In the genomic region with DNA sequence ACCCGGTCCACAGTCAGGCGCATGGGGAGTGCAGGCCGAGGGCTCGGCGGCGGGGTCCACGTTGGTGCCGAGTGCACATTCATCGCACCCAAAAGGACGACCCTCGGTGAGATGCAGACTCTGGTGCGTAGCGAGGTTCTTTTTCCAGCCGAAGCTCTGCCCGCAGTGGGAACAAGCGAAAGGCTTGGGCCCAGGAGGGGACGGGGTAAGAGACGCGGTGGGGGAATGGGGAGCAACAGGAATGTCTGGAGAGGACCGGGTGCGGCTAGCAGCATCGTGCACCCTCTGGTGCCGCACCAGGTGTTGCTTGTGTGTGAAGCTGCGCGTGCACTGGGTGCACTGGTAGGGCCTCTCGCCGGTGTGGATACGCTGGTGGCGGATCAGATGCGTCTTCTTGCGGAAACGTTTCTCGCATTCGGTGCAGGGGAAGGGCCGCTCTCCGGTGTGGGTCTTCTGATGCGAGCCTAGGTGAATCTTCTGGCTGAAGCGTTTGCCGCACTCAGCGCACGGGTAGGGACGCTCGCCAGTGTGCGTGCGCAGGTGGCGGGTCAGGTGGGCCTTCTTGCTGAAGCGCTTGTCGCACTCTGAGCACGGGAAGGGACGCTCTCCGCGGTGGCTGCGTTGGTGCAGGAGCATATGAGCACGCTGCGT, we compare ENCODE assay signal across 11 mouse cellular contexts. TPM values are rescaled to one million over a fixed set of nuclear protein-coding genes. Genes with fewer than 3 reads are reported as not detected.
DNase-seq lines count a peak whose midpoint lies in the region; ATAC-seq and TF ChIP-seq lines count a peak whose summit lies in the region.
"Had no signal": no experiment of that assay in that cellular context is flagged by ENCODE, and none has a peak within 500 bp of the region (broad histone marks: within the 10 kb centered on the region; RNA-seq: fewer than 3 reads in every experiment).

No protein-coding gene starts in this region.

- H3K9ac ChIP-seq in heart, embryonic 11.5 days (ENCODE audit: low read depth, low read length) = no peak overlapping the region
- H3K9ac ChIP-seq in forebrain, embryonic 14.5 days (ENCODE audit: low read length) = 0 out of 2 replicates have a peak overlapping the region, but pooled peaks have one; percentile 17
- H3K9ac ChIP-seq: embryonic facial prominence, embryonic 15.5 days had no signal

- H3K36me3 ChIP-seq in heart, embryonic 11.5 days (ENCODE audit: control insufficient read depth, insufficient read depth, low read length) = peaks cover 22% of the 10 kb centered on the region
- H3K36me3 ChIP-seq in G1E (replicated peaks) = no peaks in the 10 kb centered on the region
- H3K36me3 ChIP-seq in forebrain, embryonic 14.5 days (ENCODE audit: control insufficient read depth, insufficient read depth, low read length) = peaks cover 39% of the 10 kb centered on the region
- H3K36me3 ChIP-seq in midbrain, embryonic 10.5 days = peaks cover 34% of the 10 kb centered on the region

- intact Hi-C loops in heart, postnatal 25 days (cut with DNase I) = no loop called here

- WGBS in heart, embryonic 11.5 days (ENCODE audit: insufficient replicate concordance) = 20% methylated on average over 55 of the region's 55 CpGs
- 25% methylated on average over 55 of the region's 55 CpGs for WGBS in forebrain, embryonic 14.5 days
- WGBS in midbrain, embryonic 10.5 days = 6% methylated on average over 55 of the region's 55 CpGs

- no peak for TF ChIP-seq CTCF in G1E (IDR thresholded peaks at IDR 0.05; ENCODE audit: low read depth, low read length)

- peak overlapping the region; percentile 34 for H3K4me3 ChIP-seq in heart, embryonic 11.5 days (ENCODE audit: low read depth, low read length)
- peak overlapping the region; percentile 15 for H3K4me3 ChIP-seq in G1E (ENCODE audit: low read depth, low read length)
- H3K4me3 ChIP-seq in forebrain, embryonic 14.5 days (ENCODE audit: low read depth, low read length) = peak overlapping the region; percentile 9; the same call in 1 of the 2 replicates
- peak overlapping the region; percentile 50 for H3K4me3 ChIP-seq in midbrain, embryonic 10.5 days
- H3K4me3 ChIP-seq: embryonic facial prominence, embryonic 15.5 days had no signal

- no peak for ATAC-seq in heart, embryonic 11.5 days (replicated peaks; ENCODE audit: insufficient number of reproducible peaks, low FRiP score, low TSS enrichment)
- ATAC-seq in G1E (ENCODE audit: extremely low read depth, insufficient number of reproducible peaks, low FRiP score, poor library complexity, severe bottlenecking) = no peak
- ATAC-seq in forebrain, embryonic 14.5 days = peak; percentile 17; the same call in 1 of the 2 replicates

- peaks cover 31% of the 10 kb centered on the region for H3K4me1 ChIP-seq in heart, embryonic 11.5 days (ENCODE audit: control insufficient read depth, insufficient read depth, low read length)
- 0 out of 2 replicates have a peak, but pooled peaks cover under 1% of the 10 kb centered on the region for H3K4me1 ChIP-seq in G1E (ENCODE audit: insufficient read depth, low read depth, low read length)
- H3K4me1 ChIP-seq in forebrain, embryonic 14.5 days (ENCODE audit: control insufficient read depth, insufficient read depth, low read length) = peaks cover 10% of the 10 kb centered on the region; the same call in 1 of the 2 replicates
- peaks cover 49% of the 10 kb centered on the region for H3K4me1 ChIP-seq in midbrain, embryonic 10.5 days

- no peaks in the 10 kb centered on the region for H3K9me3 ChIP-seq in heart, embryonic 11.5 days (replicated peaks; ENCODE audit: control insufficient read depth, low read length)
- H3K9me3 ChIP-seq in G1E (replicated peaks) = peaks cover 5% of the 10 kb centered on the region; the same call in 1 of the 2 replicates
- no peaks in the 10 kb centered on the region for H3K9me3 ChIP-seq in forebrain, embryonic 14.5 days (replicated peaks; ENCODE audit: control insufficient read depth, low read length)
- H3K9me3 ChIP-seq in midbrain, embryonic 10.5 days (replicated peaks) = peaks cover 9% of the 10 kb centered on the region; the same call in 1 of the 2 replicates
- H3K9me3 ChIP-seq: embryonic facial prominence, embryonic 15.5 days had no signal

- H3K27me3 ChIP-seq in heart, embryonic 11.5 days (ENCODE audit: control insufficient read depth, insufficient read depth, low read length) = peaks cover 26% of the 10 kb centered on the region
- no peaks in the 10 kb centered on the region; the same call in 1 of the 2 replicates for H3K27me3 ChIP-seq in G1E (ENCODE audit: insufficient read depth, low read length)
- peaks cover 12% of the 10 kb centered on the region; the same call in 1 of the 2 replicates for H3K27me3 ChIP-seq in forebrain, embryonic 14.5 days (replicated peaks; ENCODE audit: control insufficient read depth, insufficient read depth, low read length)
- peaks cover 67% of the 10 kb centered on the region for H3K27me3 ChIP-seq in midbrain, embryonic 10.5 days (ENCODE audit: low read depth, poor library complexity, severe bottlenecking)
- H3K27me3 ChIP-seq: embryonic facial prominence, embryonic 15.5 days had no signal

- no peak overlapping the region for H3K27ac ChIP-seq in heart, embryonic 11.5 days (ENCODE audit: low read depth, low read length)
- no peak overlapping the region for H3K27ac ChIP-seq in forebrain, embryonic 14.5 days (ENCODE audit: low read depth, low read length)
- peak overlapping the region; percentile 49; the same call in 1 of the 2 replicates for H3K27ac ChIP-seq in midbrain, embryonic 10.5 days (replicated peaks)
- H3K27ac ChIP-seq: embryonic facial prominence, embryonic 15.5 days had no signal

- peak overlapping the region; percentile 65 for H3K4me2 ChIP-seq in heart, embryonic 11.5 days
- peak overlapping the region; percentile 35 for H3K4me2 ChIP-seq in forebrain, embryonic 14.5 days (ENCODE audit: low read length)
- H3K4me2 ChIP-seq: embryonic facial prominence, embryonic 15.5 days had no signal

- no peak for DNase-seq in heart, postnatal 25 days (ENCODE audit: low spot score)
- DNase-seq in G1E (ENCODE audit: low spot score) (no peak), MN1 (ENCODE audit: low spot score) (no peak)
- peak; percentile 27 for DNase-seq in forebrain, embryonic 14.5 days (ENCODE audit: low spot score)
- peak; percentile 43 for DNase-seq in midbrain, embryonic 10.5 days (ENCODE audit: low spot score)
- no peak for DNase-seq in yolk sac, embryonic 10.5 days (ENCODE audit: low spot score)
- no peak for DNase-seq in urinary bladder, postnatal 10 days (ENCODE audit: low spot score)
- DNase-seq: layer of hippocampus, postnatal 36 days; lung, postnatal 14 days had no signal

RNA-seq across cellular contexts. Expression of a gene that starts 7.0 kb away (rescaled TPM):
- polyA plus RNA-seq in heart, embryonic 11.5 days (2014; fragmentation: Nextera tagmentation; extraction: Ambion mirVana) = 17.3 and 17.8 TPM in 2 replicates
- 10 to 100 TPM; 11.7 to 12.4 TPM for total RNA-seq in heart, postnatal 25 days (2021)
- total RNA-seq in G1E (2014; fragmentation: Nextera tagmentation) (not detected in 2 replicates), G1E (2017) (0.05 and 0.64 TPM in 2 replicates)
- 0.02 and 0.07 TPM in 2 replicates for polyA plus RNA-seq in G1E (2012)
- 27.1 and 29.9 TPM in 2 replicates for polyA plus RNA-seq in forebrain, embryonic 14.5 days (2014; fragmentation: Nextera tagmentation; extraction: Ambion mirVana)
- polyA plus RNA-seq in midbrain, embryonic 10.5 days (2016; fragmentation: Nextera tagmentation; extraction: Ambion mirVana) = 10.1 and 13.6 TPM in 2 replicates

RNA-seq across cellular contexts. Expression of a gene that starts 9.4 kb away (rescaled TPM):
- 0.41 and 0.54 TPM in 2 replicates for polyA plus RNA-seq in heart, embryonic 11.5 days (2014; fragmentation: Nextera tagmentation; extraction: Ambion mirVana)
- under 1 TPM; 0.14 to 0.55 TPM for total RNA-seq in heart, postnatal 25 days (2021)
- total RNA-seq in G1E (2014; fragmentation: Nextera tagmentation) (not detected in 2 replicates), G1E (2017) (under 0.01 TPM in 1 of 2 replicates, not detected in the other)
- polyA plus RNA-seq in G1E (2012) = not detected in 2 replicates
- 0.06 and 0.48 TPM in 2 replicates for polyA plus RNA-seq in forebrain, embryonic 14.5 days (2014; fragmentation: Nextera tagmentation; extraction: Ambion mirVana)
- polyA plus RNA-seq in midbrain, embryonic 10.5 days (2016; fragmentation: Nextera tagmentation; extraction: Ambion mirVana) = 0.07 and 0.21 TPM in 2 replicates

RNA-seq across cellular contexts. Expression of a gene that starts 43.2 kb away (rescaled TPM):
- polyA plus RNA-seq in heart, embryonic 11.5 days (2014; fragmentation: Nextera tagmentation; extraction: Ambion mirVana) = 14.7 and 15.4 TPM in 2 replicates
- total RNA-seq in heart, postnatal 25 days (2021) = 10 to 100 TPM; 19.2 to 20.2 TPM
- total RNA-seq in G1E (2014; fragmentation: Nextera tagmentation) = not detected in 2 replicates
- total RNA-seq in G1E (2017) = 0.12 and 0.33 TPM in 2 replicates
- polyA plus RNA-seq in G1E (2012) = not detected in 2 replicates
- polyA plus RNA-seq in forebrain, embryonic 14.5 days (2014; fragmentation: Nextera tagmentation; extraction: Ambion mirVana) = 17.1 and 25.0 TPM in 2 replicates
- 20.4 and 24.4 TPM in 2 replicates for polyA plus RNA-seq in midbrain, embryonic 10.5 days (2016; fragmentation: Nextera tagmentation; extraction: Ambion mirVana)

Comparison
In these comparisons a context has a peak if more than half of its experiments do, and no peak if none do; other contexts are left out.
1. DNase-seq: peak in forebrain, embryonic 14.5 days (single experiment) and midbrain, embryonic 10.5 days (single experiment); none in heart, postnatal 25 days (single experiment), G1E (single experiment), yolk sac, embryonic 10.5 days (single experiment), urinary bladder, postnatal 10 days (single experiment) and MN1 (single experiment).
2. RNA of a gene that starts 7.0 kb away (polyA plus RNA-seq): 27.1 to 29.9 TPM in forebrain, embryonic 14.5 days, 17.3 to 17.8 TPM in heart, embryonic 11.5 days and 10.1 to 13.6 TPM in midbrain, embryonic 10.5 days; 0.02 to 0.07 TPM in G1E; every median in the first group is over 10 times any median in the second.
3. RNA of a gene that starts 43.2 kb away (polyA plus RNA-seq): 20.4 to 24.4 TPM in midbrain, embryonic 10.5 days, 17.1 to 25.0 TPM in forebrain, embryonic 14.5 days and 14.7 to 15.4 TPM in heart, embryonic 11.5 days; not detected in G1E; every median in the first group is over 10 times any median in the second.
4. Peak in every context shown above with its lines, with median percentiles within 50 percentile points of each other: H3K4me3 ChIP-seq.